Mouse (Mus musculus) CH12.LX (cell line): ENCODE results near the gene Hunk. TPM values are rescaled to one million over a fixed set of nuclear protein-coding genes. Genes with fewer than 3 reads are reported as not detected.

Experiments used
- DNase-seq: peaks from one replicate; pipeline ENCODE4 v3.0.0-alpha.2; 2013; ENCODE audit errors: extremely low read depth
- H3K27ac ChIP-seq: 2 replicates; pipeline ENCODE4 v1.5.1; 2012; ENCODE audit warnings: low read depth, mild to moderate bottlenecking, control low read depth, moderate library complexity; ENCODE audit not compliant: insufficient read depth
- H3K27me3 ChIP-seq: replicated peaks from 2 replicates; pipeline ENCODE3; 2012; ENCODE audit warnings: inconsistent platforms
- H3K36me3 ChIP-seq, 2 experiments: replicated peaks in 1 of 2; 2 replicates each; pipeline versions ENCODE3 to v1.6.1; 2012; ENCODE audit warnings: inconsistent platforms in 1 of 2, low read length in 1 of 2, mild to moderate bottlenecking in 1 of 2, mixed read lengths in 1 of 2, moderate library complexity in 1 of 2; ENCODE audit not compliant: control insufficient read depth in 1 of 2, insufficient read depth in 1 of 2
- H3K4me1 ChIP-seq, 2 experiments: 2 replicates each; pipeline ENCODE4 v1.6.1; 2012; ENCODE audit warnings: inconsistent platforms in 1 of 2, moderate library complexity in 1 of 2; ENCODE audit not compliant: insufficient read depth in 2 of 2, control insufficient read depth in 1 of 2
- H3K4me2 ChIP-seq: 2 replicates; pipeline ENCODE4 v1.6.1; 2012; ENCODE audit warnings: low read depth, mild to moderate bottlenecking, control low read depth; ENCODE audit not compliant: poor library complexity, insufficient read depth, severe bottlenecking
- H3K4me3 ChIP-seq, 3 experiments: fragments of 150-350 bp in 1 of 3; sonication (generic) in 1 of 3; replicated peaks in 1 of 3; 2 replicates each; pipeline versions ENCODE3 to v1.5.1; 2011 to 2012; ENCODE audit warnings: low read depth in 2 of 3, low read length in 2 of 3, mild to moderate bottlenecking in 2 of 3, moderate library complexity in 2 of 3, control low read depth in 1 of 3, improper control_type of control experiment in 1 of 3, inconsistent platforms in 1 of 3, mixed read lengths in 1 of 3; ENCODE audit not compliant: poor library complexity in 1 of 3
- H3K79me2 ChIP-seq: replicated peaks from 2 replicates; pipeline ENCODE4 v1.6.1; 2012; ENCODE audit warnings: mild to moderate bottlenecking, moderate library complexity; ENCODE audit not compliant: control insufficient read depth, poor library complexity, insufficient read depth, severe bottlenecking; ENCODE audit errors: extremely low read depth
- H3K9ac ChIP-seq: 2 replicates; pipeline ENCODE4 v1.6.1; 2012; ENCODE audit warnings: low read depth, mild to moderate bottlenecking, control low read depth, moderate library complexity; ENCODE audit not compliant: insufficient read depth
- H3K9me3 ChIP-seq: replicated peaks from 2 replicates; pipeline ENCODE3; 2012; ENCODE audit warnings: low read length, inconsistent platforms, mixed read lengths
- BHLHE40 ChIP-seq: IDR thresholded peaks from 2 replicates; pipeline ENCODE4 v1.6.1; 2011; ENCODE audit warnings: mild to moderate bottlenecking, low read depth, low read length, improper control_type of control experiment
- CHD1 ChIP-seq: IDR thresholded peaks from 2 replicates; pipeline ENCODE4 v1.6.1; 2012; ENCODE audit warnings: low read depth, low read length, improper control_type of control experiment, inconsistent platforms
- CHD2 ChIP-seq: IDR thresholded peaks from 2 replicates; pipeline ENCODE4 v1.6.1; 2011; ENCODE audit warnings: low read length, improper control_type of control experiment
- CTCF ChIP-seq, 2 experiments: IDR thresholded peaks in 1 of 2; conservative IDR thresholded peaks in 1 of 2; 2 replicates each; pipeline ENCODE4 v1.5.1; 2011 to 2012; ENCODE audit warnings: low read depth in 2 of 2, low read length in 2 of 2, improper control_type of control experiment in 1 of 2, inconsistent platforms in 1 of 2, mild to moderate bottlenecking in 1 of 2, moderate library complexity in 1 of 2
- E2F4 ChIP-seq: IDR thresholded peaks from 2 replicates; pipeline ENCODE4 v1.6.1; 2011; ENCODE audit warnings: low read depth, low read length, improper control_type of control experiment; ENCODE audit not compliant: insufficient replicate concordance
- ELF1 ChIP-seq: IDR thresholded peaks from 2 replicates; pipeline ENCODE4 v1.6.1; 2014; ENCODE audit warnings: low read depth, mild to moderate bottlenecking, inconsistent platforms, low read length, improper control_type of control experiment
- EP300 ChIP-seq: IDR thresholded peaks from 2 replicates; pipeline ENCODE4 v1.6.1; 2011; ENCODE audit warnings: low read length, improper control_type of control experiment
- GABPA ChIP-seq: IDR thresholded peaks from 2 replicates; pipeline ENCODE4 v1.6.1; 2012; ENCODE audit warnings: low read depth, low read length, improper control_type of control experiment, inconsistent platforms; ENCODE audit not compliant: insufficient replicate concordance
- HCFC1 ChIP-seq: IDR thresholded peaks from 2 replicates; pipeline ENCODE4 v1.6.1; 2012; ENCODE audit warnings: low read depth, mild to moderate bottlenecking, inconsistent platforms, low read length, improper control_type of control experiment
- JUN ChIP-seq: IDR thresholded peaks from 2 replicates; pipeline ENCODE4 v1.6.1; 2011; ENCODE audit warnings: low read depth, mild to moderate bottlenecking, low read length, improper control_type of control experiment, moderate library complexity; ENCODE audit not compliant: insufficient read depth
- JUND ChIP-seq: conservative IDR thresholded peaks from 2 replicates; pipeline ENCODE4 v1.6.1; 2011; ENCODE audit warnings: low read depth, low read length, improper control_type of control experiment
- MAFK ChIP-seq: IDR thresholded peaks from 2 replicates; pipeline ENCODE4 v1.6.1; 2011; ENCODE audit warnings: low read length, improper control_type of control experiment; ENCODE audit not compliant: insufficient replicate concordance
- MAX ChIP-seq: IDR thresholded peaks from 2 replicates; pipeline ENCODE4 v1.6.1; 2011; ENCODE audit warnings: low read length, improper control_type of control experiment
- MAZ ChIP-seq: IDR thresholded peaks from 2 replicates; pipeline ENCODE4 v1.6.1; 2012; ENCODE audit warnings: low read depth, mild to moderate bottlenecking, inconsistent platforms, low read length, improper control_type of control experiment, moderate library complexity
- MXI1 ChIP-seq: IDR thresholded peaks from 2 replicates; pipeline ENCODE4 v1.6.1; 2011; ENCODE audit warnings: mild to moderate bottlenecking, low read depth, low read length, improper control_type of control experiment
- NELFE ChIP-seq: IDR thresholded peaks from 2 replicates; pipeline ENCODE4 v1.6.1; 2011; ENCODE audit warnings: low read depth, low read length, improper control_type of control experiment
- NRF1 ChIP-seq: IDR thresholded peaks from 2 replicates; pipeline ENCODE4 v1.6.1; 2014; ENCODE audit warnings: low read depth, mild to moderate bottlenecking, inconsistent platforms, low read length, improper control_type of control experiment, moderate library complexity
- PAX5 ChIP-seq: IDR thresholded peaks from 2 replicates; pipeline ENCODE4 v1.6.1; 2012; ENCODE audit warnings: low read length, inconsistent platforms, mixed read lengths
- POLR2A ChIP-seq: IDR thresholded peaks from 2 replicates; pipeline ENCODE4 v1.6.1; 2011; ENCODE audit warnings: low read depth, mild to moderate bottlenecking, improper control_type of control experiment, low read length
- POLR2AphosphoS2 ChIP-seq: IDR thresholded peaks from 2 replicates; pipeline ENCODE4 v1.6.1; 2011; ENCODE audit warnings: low read depth, low read length, improper control_type of control experiment
- SIN3A ChIP-seq: IDR thresholded peaks from 2 replicates; pipeline ENCODE4 v1.6.1; 2012; ENCODE audit warnings: low read length, improper control_type of control experiment, inconsistent platforms
- SMC3 ChIP-seq: IDR thresholded peaks from 2 replicates; pipeline ENCODE4 v1.6.1; 2011; ENCODE audit warnings: low read depth, low read length, improper control_type of control experiment
- USF1 ChIP-seq: IDR thresholded peaks from 2 replicates; pipeline ENCODE4 v1.6.1; 2014; ENCODE audit warnings: low read depth, mild to moderate bottlenecking, inconsistent platforms, low read length, improper control_type of control experiment
- ZC3H11A ChIP-seq: IDR thresholded peaks from 2 replicates; pipeline ENCODE4 v1.6.1; 2012; ENCODE audit warnings: low read depth, mild to moderate bottlenecking, inconsistent platforms, low read length, improper control_type of control experiment
- ZKSCAN1 ChIP-seq: IDR thresholded peaks from 2 replicates; pipeline ENCODE4 v1.6.1; 2012; ENCODE audit warnings: low read depth, inconsistent platforms, low read length, improper control_type of control experiment, borderline replicate concordance
- ZMIZ1 ChIP-seq: IDR thresholded peaks from 2 replicates; pipeline ENCODE4 v1.6.1; 2012; ENCODE audit warnings: low read depth, mild to moderate bottlenecking, inconsistent platforms, low read length, improper control_type of control experiment
- ZNF384 ChIP-seq: IDR thresholded peaks from 2 replicates; pipeline ENCODE4 v1.6.1; 2012; ENCODE audit warnings: low read depth, low read length, improper control_type of control experiment, inconsistent platforms
- dilution Hi-C: fragments of 300-500 bp; cut with MboI; formaldehyde crosslinking; loops from 2 replicates; pipeline ENCODE4 v1.14.3; 2020; ENCODE audit warnings: low sequenced_read_pairs; ENCODE audit not compliant: extremely low pct_unique_long_range_greater_than_20kb, extremely low pct_ligation_motif_present
- in situ Hi-C: fragments of 300-500 bp; cut with MboI; formaldehyde crosslinking; loops from 3 replicates; pipeline ENCODE4 v1.14.3; 2019; ENCODE audit warnings: low sequenced_read_pairs, low pct_ligation_motif_present, low pct_unique_long_range_greater_than_20kb, mixed read lengths
- polyA plus RNA-seq: library from polyadenylated mRNA; unstranded; fragments of >175 nt; gene quantifications from 2 replicates; pipeline ENCODE4 v1.2.1, GENCODE M21; 2012; ENCODE audit warnings: low read depth; ENCODE audit not compliant: insufficient read length
- total RNA-seq, 2 experiments: library from RNA; depleted of rRNA; stranded (reverse); fragments of 300-350 nt in 1 of 2; fragments of >200 nt in 1 of 2; gene quantifications; 2 replicates each; pipeline ENCODE4 v1.2.3; 2012 to 2014

Hunk gene
- total and polyA plus RNA-seq, 3 experiments = not detected

DNA sequence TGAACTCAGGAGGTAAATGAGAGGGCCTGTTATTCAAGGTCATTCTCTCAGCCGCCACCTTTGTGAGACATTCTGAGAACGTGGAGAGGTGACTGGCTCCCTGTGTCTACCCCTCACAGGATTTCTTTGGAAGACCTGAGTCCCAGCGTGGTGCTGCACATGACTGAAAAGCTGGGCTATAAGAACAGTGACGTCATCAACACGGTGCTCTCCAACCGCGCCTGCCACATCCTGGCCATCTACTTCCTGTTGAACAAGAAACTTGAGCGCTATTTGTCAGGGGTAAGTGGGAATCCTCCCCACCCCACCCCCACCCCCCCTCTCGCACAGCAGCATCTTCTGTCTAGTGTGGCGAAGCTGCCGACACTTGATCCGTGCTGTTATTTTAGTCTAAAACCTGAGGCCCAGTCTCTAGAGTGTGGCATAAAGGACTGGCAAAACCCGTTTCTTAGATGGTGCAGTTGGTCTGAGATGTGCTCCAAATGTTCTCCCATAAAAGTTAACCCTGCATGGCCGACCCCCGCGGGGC, 90.0 kb downstream of the Hunk start:
- no peak overlapping the region for H3K27ac ChIP-seq
- H3K9ac ChIP-seq = no peak overlapping the region
- H3K36me3 ChIP-seq = no peaks in the 10 kb centered on the region
- dilution Hi-C loops = no loop called here
- H3K4me2 ChIP-seq = no peak overlapping the region
- in situ Hi-C loops = no loop called here
- peaks cover 47% of the 10 kb centered on the region for H3K9me3 ChIP-seq
- DNase-seq = peak; percentile 9
- H3K4me3 ChIP-seq = no peak overlapping the region
- peaks cover 14% of the 10 kb centered on the region for H3K27me3 ChIP-seq
- no peaks in the 10 kb centered on the region for H3K4me1 ChIP-seq
- TF ChIP-seq ZNF384 (no peak), GABPA (no peak), SIN3A (no peak), POLR2AphosphoS2 (no peak), ELF1 (no peak), MAX (no peak), PAX5 (no peak), MXI1 (no peak), HCFC1 (no peak), CHD1 (no peak), MAZ (no peak), CTCF (conservative IDR thresholded peaks at IDR 0.05 in 1 of 2, IDR thresholded peaks at IDR 0.05 in 1 of 2; ENCODE audit: low read depth in 2 of 2, low read length in 2 of 2) (no peak), NRF1 (no peak), POLR2A (no peak), ZMIZ1 (no peak), NELFE (no peak), ZC3H11A (no peak), USF1 (no peak)
- H3K79me2 ChIP-seq = no peaks in the 10 kb centered on the region

DNA sequence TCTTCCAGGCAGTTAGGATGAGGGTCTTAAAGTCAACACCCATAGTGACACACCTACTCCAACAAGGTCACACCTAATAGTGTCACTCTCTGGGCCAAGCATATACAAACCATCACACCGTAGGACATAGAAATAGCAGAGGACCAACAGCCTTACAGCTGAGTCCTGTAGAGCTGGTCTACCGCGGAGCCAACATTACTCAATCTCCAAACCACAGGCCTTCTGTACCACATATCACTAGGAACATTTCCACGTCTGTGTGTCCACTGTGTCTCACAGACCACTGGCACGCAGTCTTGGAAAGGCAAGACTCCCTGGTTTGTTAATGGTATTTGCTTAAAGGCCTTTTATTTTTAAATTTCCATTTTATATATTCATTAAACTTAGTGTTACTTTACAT, 95.8 kb downstream of the Hunk start:
- Histone ChIP-seq H3K4me2 (no peak overlapping the region), H3K4me1 (no peaks in the 10 kb centered on the region), H3K36me3 (no peaks in the 10 kb centered on the region), H3K27ac (no peak overlapping the region), H3K9ac (no peak overlapping the region), H3K79me2 (no peaks in the 10 kb centered on the region), H3K4me3 (no peak overlapping the region), H3K9me3 (peaks cover 52% of the 10 kb centered on the region), H3K27me3 (peaks cover 8% of the 10 kb centered on the region)
- TF ChIP-seq E2F4 = no peak
- no peak for TF ChIP-seq CHD2
- TF ChIP-seq ZKSCAN1 = no peak
- no peak for TF ChIP-seq CTCF (conservative IDR thresholded peaks at IDR 0.05 in 1 of 2, IDR thresholded peaks at IDR 0.05 in 1 of 2; ENCODE audit: low read depth in 2 of 2, low read length in 2 of 2)
- no peak for TF ChIP-seq JUND
- TF ChIP-seq POLR2AphosphoS2 = no peak
- TF ChIP-seq BHLHE40 = no peak
- no peak for TF ChIP-seq ZC3H11A
- TF ChIP-seq ZNF384 = no peak
- TF ChIP-seq MAFK = no peak
- no peak for TF ChIP-seq MAZ
- TF ChIP-seq JUN = no peak
- no peak for TF ChIP-seq SMC3
- no peak for TF ChIP-seq EP300
- TF ChIP-seq NRF1 = no peak
- no peak for TF ChIP-seq POLR2A
- TF ChIP-seq CHD1 = no peak
- dilution Hi-C loops (no loop called here), in situ Hi-C loops (no loop called here)
- no peak for DNase-seq
